Mouse (Mus musculus) thymus, adult 2 months (tissue): ENCODE results near the gene Pigyl.

ENCODE experiments used
- CTCF ChIP-seq: fragments of 200-500 bp; IDR thresholded peaks from 2 replicates; pipeline ENCODE4 v1.5.1; 2012; ENCODE audit warnings: mild to moderate bottlenecking, control low read depth, low read length, moderate library complexity, borderline replicate concordance; ENCODE audit not compliant: control insufficient read depth, poor library complexity, insufficient read depth; ENCODE audit errors: extremely low read depth
- POLR2A ChIP-seq: fragments of 200-500 bp; IDR thresholded peaks from 2 replicates; pipeline ENCODE4 v1.6.1; 2012; ENCODE audit warnings: mild to moderate bottlenecking, low read length, control low read depth, moderate library complexity; ENCODE audit not compliant: control insufficient read depth, poor library complexity, insufficient read depth; ENCODE audit errors: extremely low read depth

DNA sequence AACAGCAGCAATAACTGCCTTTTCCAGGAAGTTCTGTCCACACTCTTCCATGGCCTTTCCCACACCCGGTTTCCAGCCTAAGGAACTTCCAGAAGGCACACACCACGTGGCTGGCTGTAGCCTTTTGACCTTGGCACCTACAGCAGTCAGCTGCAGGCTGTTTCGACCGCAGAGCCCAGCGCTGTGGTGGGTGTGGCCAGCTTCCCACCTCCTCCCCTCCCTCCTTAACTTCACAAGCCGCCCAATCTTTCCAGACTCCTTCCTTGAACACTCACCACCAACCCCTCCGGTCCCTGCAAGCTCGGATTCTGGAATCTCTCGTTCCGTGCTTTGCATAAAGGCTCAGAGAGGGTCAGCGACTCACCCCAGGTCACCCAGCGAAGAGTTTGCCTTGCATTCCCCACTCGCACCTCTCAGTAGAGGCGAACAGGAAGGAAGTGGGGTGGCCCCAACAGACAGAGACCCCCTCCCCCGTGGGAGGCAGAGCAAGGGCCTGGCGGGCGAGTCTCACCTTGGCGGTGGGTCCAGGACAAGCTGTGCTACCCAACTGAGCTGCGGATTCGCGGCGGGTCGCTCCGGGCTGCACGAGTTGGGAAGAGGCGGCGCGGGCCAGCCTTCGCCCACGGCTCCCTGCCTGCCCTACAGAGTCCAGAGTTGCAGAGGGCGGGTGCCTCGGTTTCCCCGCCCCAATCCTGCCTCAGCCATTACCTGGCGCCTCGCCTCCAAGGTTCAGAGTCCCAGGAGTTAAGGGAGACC, 25.2 kb upstream of the Pigyl start:
- TF ChIP-seq POLR2A (peak; percentile 82), CTCF (no peak)
